Mouse (Mus musculus): ENCODE measurements around the gene Tsga10ip.

- TF ChIP-seq POLR2A (IDR thresholded peaks at IDR 0.05; ENCODE audit: insufficient read length, low read depth) (no peak), MYOG (IDR thresholded peaks at IDR 0.05; ENCODE audit: control insufficient read depth in 1 of 3, insufficient read depth in 1 of 3, insufficient read length in 2 of 3, low read depth in 2 of 3) (no peak), TCF12 (IDR thresholded peaks at IDR 0.05; ENCODE audit: insufficient read depth, poor library complexity, severe bottlenecking) (no peak)
Measured at GRCm38 (mm10) chr19:5374177-5374576, 28.1 kb downstream of the Tsga10ip start.
